Comparison of ENCODE assay signal across 8 mouse cellular contexts in the genomic region with DNA sequence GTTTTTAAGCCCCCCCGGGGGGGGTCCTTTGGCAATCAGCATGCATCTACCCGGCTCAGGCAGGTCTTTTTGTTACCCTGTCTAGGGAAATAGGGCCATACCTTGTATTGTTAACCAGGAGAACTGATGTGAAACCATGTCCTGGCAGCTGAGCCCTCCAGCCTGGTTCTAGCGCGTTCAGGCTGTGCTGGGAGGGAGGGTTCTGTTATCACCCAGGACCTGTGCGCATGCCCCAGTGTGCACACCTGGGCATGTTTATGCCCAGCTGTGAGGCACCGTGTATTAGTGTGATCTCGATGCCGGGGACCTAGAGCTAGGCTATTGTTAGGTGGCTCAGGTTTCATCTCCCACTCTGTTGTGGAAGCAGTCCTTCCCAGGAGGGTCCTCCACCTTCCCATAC. TPM values are rescaled to one million over a fixed set of nuclear protein-coding genes. Genes with fewer than 3 reads are reported as not detected.
DNase-seq lines count a peak whose midpoint lies in the region; ATAC-seq and TF ChIP-seq lines count a peak whose summit lies in the region.

No protein-coding gene starts in this region.

- TF ChIP-seq POLR2A in heart, adult 2 months (IDR thresholded peaks at IDR 0.05; ENCODE audit: insufficient read depth, low read depth, low read length) = no peak

- peak overlapping the region; percentile 13; the same call in 1 of the 2 replicates for H3K9ac ChIP-seq in heart, adult 2 months (ENCODE audit: low read depth, low read length)
- peak overlapping the region; percentile 69 for H3K9ac ChIP-seq in lung, postnatal 0 days (replicated peaks; ENCODE audit: low read depth)

- H3K27me3 ChIP-seq in heart, adult 2 months (ENCODE audit: control insufficient read depth, insufficient read depth, low read length) = no peaks in the 10 kb centered on the region
- no peaks in the 10 kb centered on the region for H3K27me3 ChIP-seq in E14TG2a.4 (ENCODE audit: insufficient read depth, low read length)
- H3K27me3 ChIP-seq in lung, postnatal 0 days (replicated peaks; ENCODE audit: insufficient read depth, low read length) = no peaks in the 10 kb centered on the region

- peak overlapping the region; percentile 67 for H3K4me3 ChIP-seq in heart, adult 2 months
- peak overlapping the region; percentile 90 for H3K4me3 ChIP-seq in E14TG2a.4 (replicated peaks; ENCODE audit: low read length)
- peak overlapping the region; percentile 63 for H3K4me3 ChIP-seq in lung, postnatal 0 days (ENCODE audit: low read depth, low read length)

- no peak for ATAC-seq in lung, postnatal 0 days
- ATAC-seq in erythroid progenitor cell, adult 5-6 weeks (replicated peaks; ENCODE audit: low FRiP score, poor library complexity, severe bottlenecking) = no peak

- intact Hi-C loops in heart, adult 2 months (cut with DNase I) = no loop called here
- intact Hi-C loops in heart, postnatal 10 days (cut with DNase I) = loop anchor here (2.0 kb wide), 1 partner anchor 25 kb away; no protein-coding TSS in a partner anchor

- H3K36me3 ChIP-seq in heart, adult 2 months (ENCODE audit: control insufficient read depth, insufficient read depth, low read length) = peaks cover under 1% of the 10 kb centered on the region; the same call in 1 of the 2 replicates
- H3K36me3 ChIP-seq in E14TG2a.4 (ENCODE audit: insufficient read depth, low read length) = peaks cover 38% of the 10 kb centered on the region
- peaks cover 3% of the 10 kb centered on the region; the same call in 1 of the 2 replicates for H3K36me3 ChIP-seq in lung, postnatal 0 days (ENCODE audit: insufficient read depth, low read length)

- no peaks in the 10 kb centered on the region for H3K79me2 ChIP-seq in heart, adult 2 months (replicated peaks; ENCODE audit: control insufficient read depth, insufficient read depth, low read length)

- peaks cover 31% of the 10 kb centered on the region for H3K4me1 ChIP-seq in heart, adult 2 months (ENCODE audit: control insufficient read depth, insufficient read depth, low read length)
- peaks cover 81% of the 10 kb centered on the region for H3K4me1 ChIP-seq in E14TG2a.4 (replicated peaks; ENCODE audit: low read depth, low read length)
- H3K4me1 ChIP-seq in lung, postnatal 0 days (ENCODE audit: insufficient read depth, low read depth, low read length) = peaks cover 38% of the 10 kb centered on the region

- WGBS in heart, adult 2 months = 26% methylated on average over 8 of the region's 8 CpGs
- WGBS in lung, postnatal 0 days = 6% methylated on average over 8 of the region's 8 CpGs

- no peak for TF ChIP-seq CTCF in heart, adult 2 months (IDR thresholded peaks at IDR 0.05)
- no peak for TF ChIP-seq CTCF in E14TG2a.4 (conservative IDR thresholded peaks at IDR 0.05; ENCODE audit: low read length)
- TF ChIP-seq CTCF in lung, postnatal 0 days (IDR thresholded peaks at IDR 0.05) = no peak

- peak in 1 of 2 experiments; percentile 33 for DNase-seq in heart, adult 2 months
- no peak for DNase-seq in heart, adult 18-20 months
- DNase-seq in heart, postnatal 10 days = peak; percentile 12 to 21
- DNase-seq in lung, postnatal 0 days (ENCODE audit: low spot score) = peak; percentile 28
- no peak for DNase-seq in right cerebral cortex, postnatal 10 days (ENCODE audit: low spot score in 2 of 2)
- DNase-seq in right cerebral cortex, postnatal 36 days (ENCODE audit: low spot score in 2 of 2) = no peak

- TF ChIP-seq EP300 in heart, adult 2 months (IDR thresholded peaks at IDR 0.05; ENCODE audit: insufficient read depth, low read depth, low read length) = no peak
- TF ChIP-seq EP300 in lung, postnatal 0 days (IDR thresholded peaks at IDR 0.05) = no peak

- peak overlapping the region; percentile 88 for H3K27ac ChIP-seq in heart, adult 2 months
- peak overlapping the region; percentile 86 for H3K27ac ChIP-seq in lung, postnatal 0 days (ENCODE audit: low read length)

- no peaks in the 10 kb centered on the region for H3K9me3 ChIP-seq in E14TG2a.4 (ENCODE audit: low read length)
- no peaks in the 10 kb centered on the region for H3K9me3 ChIP-seq in lung, postnatal 0 days (ENCODE audit: low read length)

- H3K4me2 ChIP-seq in lung, postnatal 0 days (replicated peaks; ENCODE audit: low read depth, low read length) = peak overlapping the region; percentile 98

RNA-seq across cellular contexts. Expression of a gene that starts 21.1 kb away (rescaled TPM):
- under 1 TPM; 0.27 to 0.31 TPM for total RNA-seq in heart, adult 2 months (2021)
- polyA plus RNA-seq in heart, adult 2 months (2012; rRNA removed) = 0.94 and 1.6 TPM in 2 replicates
- under 1 TPM; 0.36 to 0.45 TPM for total RNA-seq in heart, adult 18-20 months (2021)
- 1 to 10 TPM; 1.3 to 2.0 TPM for total RNA-seq in heart, postnatal 10 days (2021)
- polyA plus RNA-seq in lung, postnatal 0 days (2015; fragmentation: Nextera tagmentation; extraction: Ambion mirVana) = 0.56 and 1.0 TPM in 2 replicates
- not detected in 2 replicates for total RNA-seq in erythroid progenitor cell, adult 5-6 weeks (2015; ENCODE audit: low replicate concordance)
- not detected in 2 replicates for total RNA-seq in erythroid progenitor cell, adult 5-6 weeks (2017; ENCODE audit: low replicate concordance)

RNA-seq across cellular contexts. Expression of a gene that starts 34.1 kb away (rescaled TPM):
- total RNA-seq in heart, adult 2 months (2021) = 10 to 100 TPM; 10.1 to 12.8 TPM
- 7.1 and 10.9 TPM in 2 replicates for polyA plus RNA-seq in heart, adult 2 months (2012; rRNA removed)
- total RNA-seq in heart, adult 18-20 months (2021) = 10 to 100 TPM in 1 of 2 experiments, 1 to 10 TPM in 1; 8.7 to 10.1 TPM
- total RNA-seq in heart, postnatal 10 days (2021) = 10 to 100 TPM; 31.9 to 33.0 TPM
- polyA plus RNA-seq in lung, postnatal 0 days (2015; fragmentation: Nextera tagmentation; extraction: Ambion mirVana) = 26.2 and 28.8 TPM in 2 replicates
- total RNA-seq in erythroid progenitor cell, adult 5-6 weeks (2015; ENCODE audit: low replicate concordance) = 4.3 and 18.4 TPM in 2 replicates
- total RNA-seq in erythroid progenitor cell, adult 5-6 weeks (2017; ENCODE audit: low replicate concordance) = 0.51 and 1.4 TPM in 2 replicates

RNA-seq across cellular contexts. Expression of a gene that starts 54.2 kb away (rescaled TPM):
- under 1 TPM; 0.13 to 0.32 TPM for total RNA-seq in heart, adult 2 months (2021)
- polyA plus RNA-seq in heart, adult 2 months (2012; rRNA removed) = 0.14 and 0.26 TPM in 2 replicates
- total RNA-seq in heart, adult 18-20 months (2021) = under 1 TPM; 0.40 to 0.41 TPM
- total RNA-seq in heart, postnatal 10 days (2021) = 1 to 10 TPM; 3.3 to 3.6 TPM
- polyA plus RNA-seq in lung, postnatal 0 days (2015; fragmentation: Nextera tagmentation; extraction: Ambion mirVana) = 2.5 and 2.6 TPM in 2 replicates
- total RNA-seq in erythroid progenitor cell, adult 5-6 weeks (2015; ENCODE audit: low replicate concordance) = 72.4 and 84.3 TPM in 2 replicates
- total RNA-seq in erythroid progenitor cell, adult 5-6 weeks (2017; ENCODE audit: low replicate concordance) = 96.1 and 116 TPM in 2 replicates

Comparison
In these comparisons a context has a peak if more than half of its experiments do, and no peak if none do; other contexts are left out.
1. DNase-seq: peak in heart, postnatal 10 days (2 of 2) and lung, postnatal 0 days (single experiment); none in heart, adult 18-20 months (0 of 2), right cerebral cortex, postnatal 10 days (0 of 2) and right cerebral cortex, postnatal 36 days (0 of 2).
2. RNA of a gene that starts 54.2 kb away (total RNA-seq): 72.4 to 116 TPM in erythroid progenitor cell, adult 5-6 weeks; 3.3 to 3.6 TPM in heart, postnatal 10 days, 0.40 to 0.41 TPM in heart, adult 18-20 months and 0.13 to 0.32 TPM in heart, adult 2 months; every median in the first group is over 10 times any median in the second.
3. Peak in every context shown above with its lines, with median percentiles within 50 percentile points of each other: H3K4me3 ChIP-seq.